Mouse (Mus musculus): ENCODE measurements at regions not wholly inside any gene's neighbourhood (a gene's known extent, or its start where the extent isn't known, plus 50 kb on each side); places are given as distances from the start of the nearest gene placed in this dataset.

DNA sequence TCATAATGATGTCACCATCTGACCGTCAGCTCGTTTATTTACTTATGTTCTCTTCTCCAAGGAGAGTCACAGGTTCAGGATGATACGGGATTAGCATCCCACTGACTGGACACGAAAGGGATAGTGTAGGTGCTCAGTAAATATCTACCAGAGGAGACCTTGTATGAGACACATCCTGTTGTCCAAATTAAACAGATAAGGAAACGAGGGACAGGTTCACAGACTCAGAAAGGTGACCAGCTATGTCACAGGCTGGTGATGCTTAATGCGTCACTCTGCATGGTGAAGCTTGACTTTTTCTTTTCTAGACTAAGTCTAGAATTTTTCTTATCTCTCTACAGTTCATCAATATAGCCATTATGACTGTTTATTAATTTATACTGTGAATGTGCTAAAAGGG is 235.2 kb upstream of the Sall1 start:
- DNase-seq (ENCODE audit: low spot score in 2 of 2): no peak

GRCm38 (mm10) chr8:89273276-89273675 is 229.3 kb upstream of the Sall1 start:
- DNase-seq (ENCODE audit: low spot score in 2 of 2): no peak

DNA sequence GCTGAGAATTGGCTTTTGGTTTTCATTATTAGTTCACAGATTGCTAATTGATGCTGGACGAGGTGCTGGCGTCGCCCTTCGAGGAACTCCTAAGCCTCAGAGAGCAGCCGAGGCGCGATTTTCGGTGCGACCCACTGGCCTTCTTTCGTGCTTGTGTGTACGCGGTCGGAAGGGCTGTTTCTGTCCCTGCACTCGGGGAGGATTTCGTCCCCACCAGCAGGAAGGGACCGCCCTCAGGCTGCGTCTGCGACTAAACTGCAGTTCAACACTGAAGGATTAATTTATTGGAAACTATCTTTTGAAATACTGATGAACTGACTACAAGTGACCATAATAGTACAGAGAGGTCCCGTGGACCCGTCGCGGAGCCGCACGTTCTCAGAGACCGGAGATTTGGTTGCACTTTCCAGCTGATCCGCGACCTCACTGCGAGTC is 228.4 kb upstream of the Sall1 start:
- DNase-seq (ENCODE audit: low spot score in 2 of 2): peak; percentile 13

GRCm38 (mm10) chr8:89271381-89272355 is 227.7 kb upstream of the Sall1 start:
- DNase-seq (ENCODE audit: low spot score in 2 of 2): no peak

- no peak for DNase-seq (ENCODE audit: low spot score in 2 of 2)
Observed at GRCm38 (mm10) chr8:89270001-89270400, 226.0 kb upstream of the Sall1 start.

- no peak for DNase-seq (ENCODE audit: low spot score in 2 of 2)
Observed at GRCm38 (mm10) chr8:89261163-89261812, 217.3 kb upstream of the Sall1 start.

DNA sequence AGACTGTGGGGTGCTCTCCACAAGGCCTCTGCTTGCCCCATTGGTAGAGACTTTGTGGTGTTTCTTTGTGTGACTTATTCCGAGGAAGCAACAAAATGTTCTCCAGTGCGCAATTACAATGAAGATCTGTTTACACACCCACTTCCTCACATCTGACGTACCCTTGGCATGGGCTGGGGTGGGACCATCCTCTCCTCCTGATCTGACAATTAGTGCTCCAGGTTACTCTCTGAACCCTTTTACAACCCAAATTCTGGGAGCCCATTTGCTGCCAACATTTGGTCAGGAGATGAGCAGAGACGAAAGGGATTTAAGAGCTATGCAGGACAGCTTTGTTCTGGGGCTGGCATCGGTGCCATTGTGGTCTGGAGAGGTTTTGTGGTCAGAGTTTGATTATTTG is 215.9 kb upstream of the Sall1 start:
- no peak for DNase-seq (ENCODE audit: low spot score in 2 of 2)

- DNase-seq (ENCODE audit: low spot score in 2 of 2): no peak
Observed at GRCm38 (mm10) chr8:89246342-89246741, 202.4 kb upstream of the Sall1 start.

DNA sequence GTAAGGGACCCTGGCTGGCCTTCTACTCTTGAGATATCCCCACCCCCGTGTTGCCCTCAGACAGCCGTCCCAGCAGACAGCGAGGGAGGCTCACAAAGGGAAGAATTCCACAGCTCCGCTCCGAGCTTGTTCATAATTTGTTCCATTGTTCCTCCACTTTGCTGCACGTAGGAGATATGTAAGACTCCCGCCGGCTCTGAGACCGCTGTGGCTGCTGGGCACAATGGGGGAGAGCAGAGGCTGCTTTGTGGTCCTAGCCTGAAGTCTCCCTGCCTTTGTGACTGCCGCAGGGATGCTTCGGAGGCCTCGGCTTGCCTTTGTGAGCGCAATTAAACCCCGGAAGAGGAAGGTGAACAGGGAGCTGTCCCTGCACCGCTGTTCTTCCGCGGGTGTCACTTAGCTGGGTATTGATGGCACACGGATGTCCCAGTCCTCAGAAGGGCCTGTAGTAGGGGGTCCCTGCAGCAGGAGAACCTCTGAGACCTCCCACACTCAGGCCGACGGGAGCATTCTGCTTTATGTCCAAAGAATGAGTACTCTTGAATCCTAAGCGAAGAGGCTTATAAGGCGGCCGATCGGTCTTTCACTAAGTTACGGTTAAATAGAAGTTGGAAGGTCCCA is 201.3 kb upstream of the Sall1 start:
- DNase-seq (ENCODE audit: low spot score in 2 of 2): no peak

GRCm38 (mm10) chr8:89241686-89242085 is 197.7 kb upstream of the Sall1 start:
- no peak for DNase-seq (ENCODE audit: low spot score in 2 of 2)

DNA sequence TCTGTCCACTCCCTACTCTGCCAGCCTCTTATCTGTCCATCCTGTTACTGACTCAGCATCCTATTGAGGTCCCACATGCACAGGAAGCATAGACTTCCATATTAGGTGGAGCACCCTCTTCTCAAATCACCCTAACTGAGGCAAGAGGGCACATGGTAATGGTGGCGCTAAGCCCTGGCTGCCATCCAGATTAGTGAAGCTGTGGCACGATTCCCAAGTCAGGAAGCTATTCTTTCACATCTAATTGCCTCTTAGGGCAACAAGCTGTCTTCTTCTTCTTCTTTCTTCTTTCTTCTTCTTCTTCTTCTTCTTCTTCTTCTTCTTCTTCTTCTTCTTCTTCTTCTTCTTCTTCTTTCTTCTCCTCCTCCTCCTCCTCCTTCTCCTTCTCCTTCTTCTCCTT is 195.7 kb upstream of the Sall1 start:
- DNase-seq (ENCODE audit: low spot score in 2 of 2): no peak

DNA sequence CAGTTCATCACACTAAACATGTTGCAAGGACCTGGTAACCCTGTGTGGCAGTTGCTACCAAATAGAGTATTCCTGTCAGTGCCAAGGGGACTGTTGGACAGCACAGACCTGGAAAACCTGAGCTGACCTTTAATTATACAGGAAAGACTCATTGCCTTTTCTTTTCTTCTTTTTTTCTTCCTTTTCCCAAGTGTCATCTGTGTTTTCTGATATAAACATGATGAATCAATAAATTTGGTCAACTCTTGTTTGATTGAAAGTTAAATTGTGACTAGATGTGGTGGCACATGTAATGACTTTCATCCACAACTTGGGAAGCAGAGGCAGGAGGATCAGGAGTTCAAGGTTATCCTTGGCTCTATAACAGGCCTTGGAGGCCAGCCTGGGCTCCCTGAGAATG is 190.1 kb upstream of the Sall1 start:
- DNase-seq (ENCODE audit: low spot score in 2 of 2): no peak

DNA sequence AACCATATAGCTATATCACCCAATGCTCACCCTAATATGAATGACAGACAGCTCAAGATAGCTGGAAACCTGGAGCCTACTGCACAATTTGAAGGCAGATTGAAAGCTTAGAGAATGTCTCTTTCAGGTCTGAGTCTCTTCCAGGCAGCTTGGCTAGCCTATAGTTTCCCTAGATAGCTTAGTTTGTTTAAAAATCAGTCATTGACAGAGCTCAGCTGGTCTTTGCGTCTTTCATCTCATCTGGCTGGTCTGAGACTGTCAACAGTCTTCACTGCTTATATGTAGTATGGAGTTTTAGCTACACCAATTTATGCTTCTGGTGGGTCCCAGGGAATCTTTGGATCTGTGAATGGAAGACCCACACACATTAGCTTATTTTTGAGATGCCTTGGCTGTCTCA is 188.4 kb upstream of the Sall1 start:
- no peak for DNase-seq (ENCODE audit: low spot score in 2 of 2)

DNA sequence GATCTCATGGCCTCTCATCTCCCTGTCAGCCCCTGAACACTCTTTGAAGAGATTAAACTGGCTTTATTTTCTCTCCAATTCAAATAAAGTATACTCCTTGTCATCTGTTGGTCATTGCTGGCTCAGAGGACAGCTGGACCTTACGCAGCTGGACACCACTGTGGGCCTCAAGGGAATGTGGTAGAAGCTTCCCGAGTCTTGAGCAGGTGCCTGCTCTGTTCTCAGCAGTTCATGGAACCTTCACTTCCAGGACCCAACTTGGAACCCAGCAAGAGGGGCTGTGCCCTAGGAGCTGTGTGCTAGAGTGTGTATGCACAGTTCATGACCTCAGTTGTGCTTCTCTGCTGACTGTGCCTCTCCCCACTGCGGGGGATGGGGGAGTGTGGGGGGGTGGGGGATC is 185.2 kb upstream of the Sall1 start:
- DNase-seq (ENCODE audit: low spot score in 2 of 2): no peak

- no peak for DNase-seq (ENCODE audit: low spot score in 2 of 2)
Observed at GRCm38 (mm10) chr8:89220870-89221269, 176.9 kb upstream of the Sall1 start.

- no peak for DNase-seq (ENCODE audit: low spot score in 2 of 2)
Observed at GRCm38 (mm10) chr8:89220381-89220780, 176.4 kb upstream of the Sall1 start.

- no peak for DNase-seq (ENCODE audit: low spot score in 2 of 2)
Observed at GRCm38 (mm10) chr8:89219156-89219555, 175.2 kb upstream of the Sall1 start.

DNA sequence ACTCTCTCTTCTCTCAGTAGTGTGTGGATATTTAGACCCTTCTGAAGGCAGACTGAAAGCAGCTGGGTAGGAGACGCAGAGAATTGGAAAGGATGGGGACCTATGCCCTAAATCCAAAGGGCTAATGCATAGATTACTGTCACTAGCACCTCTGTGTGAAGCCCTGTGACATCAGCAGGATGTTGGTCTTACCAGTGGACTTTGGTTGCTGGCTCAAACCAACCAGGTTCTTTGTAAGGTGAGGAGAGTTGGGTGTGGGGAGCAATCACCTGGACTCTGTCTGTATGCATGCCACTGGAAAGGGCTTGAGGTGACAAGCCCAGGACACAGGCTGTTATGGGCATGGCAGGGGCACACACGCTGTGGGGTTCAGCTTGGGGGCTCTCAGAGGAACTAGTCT is 173.7 kb upstream of the Sall1 start:
- DNase-seq (ENCODE audit: low spot score in 2 of 2): no peak

DNA sequence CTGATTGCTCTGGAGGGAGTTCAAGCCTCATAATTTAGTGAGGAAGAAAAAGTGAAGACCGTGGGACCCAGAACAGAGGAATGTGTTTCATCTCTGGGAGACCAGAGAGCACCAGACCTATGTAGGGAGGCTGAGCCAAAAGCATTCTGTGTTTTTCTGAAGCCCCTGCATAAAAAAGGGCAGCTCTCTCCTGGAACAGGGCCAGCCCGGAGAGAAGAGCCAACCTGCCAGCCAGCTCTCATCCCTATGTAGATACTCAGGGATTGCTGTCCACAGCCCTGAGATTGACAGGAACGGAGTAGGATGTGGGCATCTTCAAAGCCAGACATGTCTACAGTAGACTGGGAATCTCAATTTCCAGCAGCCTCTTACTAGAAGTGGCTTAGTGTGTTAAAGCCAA is 168.0 kb upstream of the Sall1 start:
- DNase-seq (ENCODE audit: low spot score in 2 of 2): no peak

DNA sequence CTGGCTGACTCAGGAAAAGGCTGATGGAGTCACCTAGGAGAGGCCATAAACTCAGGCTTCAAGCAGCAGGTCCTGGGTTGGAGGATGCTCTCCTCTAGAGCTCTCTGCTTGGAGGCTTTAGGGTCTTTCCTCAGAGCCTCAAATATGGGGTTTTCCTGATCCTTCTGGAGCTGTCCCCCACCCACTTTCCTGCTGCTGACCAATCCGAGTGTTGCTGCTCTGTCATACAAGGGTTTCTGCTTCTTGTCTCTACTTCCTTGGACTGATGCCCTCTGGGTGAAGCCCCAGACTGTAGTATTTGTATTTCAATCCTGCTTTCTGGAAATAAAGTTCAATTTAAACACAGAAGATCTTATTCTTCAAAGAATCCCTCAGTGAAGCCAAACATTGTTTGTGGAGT is 166.7 kb upstream of the Sall1 start:
- DNase-seq (ENCODE audit: low spot score in 2 of 2): no peak

- DNase-seq (ENCODE audit: low spot score in 2 of 2): no peak
Observed at GRCm38 (mm10) chr8:89207891-89208290, 163.9 kb upstream of the Sall1 start.

DNA sequence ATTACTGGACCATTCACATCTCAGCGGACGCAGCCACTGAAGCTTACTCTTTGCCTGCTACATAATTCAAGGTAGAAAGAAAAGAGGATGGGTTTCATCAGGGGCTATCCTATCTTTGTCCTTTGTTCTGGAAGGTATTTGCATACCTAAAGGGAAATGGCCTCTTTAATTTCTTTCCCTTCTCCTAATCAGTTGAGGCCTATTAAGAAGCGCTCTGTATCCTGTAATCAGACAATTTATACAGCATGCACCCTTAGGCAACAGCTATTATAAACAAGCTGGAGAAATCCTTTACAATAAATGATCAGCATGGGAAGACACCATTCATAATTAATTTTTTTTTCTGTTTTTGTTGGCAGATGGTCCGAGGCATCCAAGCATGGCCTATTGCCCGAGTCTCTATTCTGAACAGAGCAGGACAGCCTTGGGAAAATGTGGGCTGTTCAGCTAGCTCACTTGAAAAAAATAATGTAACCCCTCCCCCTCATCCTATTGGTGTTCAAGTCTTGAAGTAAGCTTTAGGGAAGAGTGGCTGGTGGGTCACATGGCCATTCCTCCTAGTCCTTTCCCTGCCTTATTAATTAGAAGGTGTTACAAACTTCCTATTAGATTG is 158.6 kb upstream of the Sall1 start:
- DNase-seq (ENCODE audit: low spot score in 2 of 2): no peak

All from frontal cortex, postnatal 14 days (tissue).